Mouse (Mus musculus) limb, embryonic 14.5 days (tissue): ENCODE measurements around the gene Gm20521. TPM values are rescaled to one million over a fixed set of nuclear protein-coding genes. Genes with fewer than 3 reads are reported as not detected.

Source experiments
- ATAC-seq: fragments of 200-750 bp; cut with Nextera tagmentation; 2 replicates; pipeline ENCODE4 v1.8.0; 2017; ENCODE audit warnings: low read depth, moderate number of reproducible peaks, moderate TSS enrichment; ENCODE audit not compliant: low FRiP score
- DNase-seq: peaks from one replicate; pipeline ENCODE4 v3.0.0-alpha.2; 2015; ENCODE audit warnings: low spot score
- H3K27ac ChIP-seq: fragments of 300-500 bp; sonication (generic); replicated peaks from 2 replicates; pipeline ENCODE4 v1.5.1; 2014; ENCODE audit warnings: low read depth, mild to moderate bottlenecking, low read length, moderate library complexity, mixed read lengths
- H3K27me3 ChIP-seq: fragments of 300-500 bp; sonication (generic); 2 replicates; pipeline ENCODE4 v1.6.1; 2014; ENCODE audit warnings: low read length, mixed read lengths; ENCODE audit not compliant: control insufficient read depth, insufficient read depth
- H3K36me3 ChIP-seq: fragments of 300-500 bp; sonication (generic); 2 replicates; pipeline ENCODE4 v1.6.1; 2014; ENCODE audit warnings: mild to moderate bottlenecking, low read length, moderate library complexity, mixed read lengths; ENCODE audit not compliant: control insufficient read depth, insufficient read depth
- H3K4me1 ChIP-seq: fragments of 300-500 bp; sonication (generic); 2 replicates; pipeline ENCODE4 v1.6.1; 2014; ENCODE audit warnings: antibody characterized with exemption, low read length, mixed read lengths; ENCODE audit not compliant: control insufficient read depth, insufficient read depth
- H3K4me2 ChIP-seq: fragments of 300-500 bp; sonication (generic); replicated peaks from 2 replicates; pipeline ENCODE4 v1.6.1; 2014; ENCODE audit warnings: low read depth, mild to moderate bottlenecking, low read length, moderate library complexity; ENCODE audit not compliant: severe bottlenecking
- H3K4me3 ChIP-seq: fragments of 300-500 bp; sonication (generic); replicated peaks from 2 replicates; pipeline ENCODE4 v1.5.1; 2014; ENCODE audit warnings: low read length
- H3K9ac ChIP-seq: fragments of 300-500 bp; sonication (generic); 2 replicates; pipeline ENCODE4 v1.6.1; 2014; ENCODE audit warnings: mild to moderate bottlenecking, low read depth, low read length, moderate library complexity; ENCODE audit not compliant: severe bottlenecking
- H3K9me3 ChIP-seq: fragments of 300-500 bp; sonication (generic); 2 replicates; pipeline ENCODE4 v1.6.1; 2016; ENCODE audit warnings: low read length; ENCODE audit not compliant: control insufficient read depth
- POLR2A ChIP-seq: fragments of 200-500 bp; IDR thresholded peaks from 2 replicates; pipeline ENCODE4 v1.8.0; 2012; ENCODE audit warnings: inconsistent platforms, mild to moderate bottlenecking, moderate library complexity, borderline replicate concordance; ENCODE audit not compliant: insufficient read depth, insufficient read length; ENCODE audit errors: extremely low read depth
- WGBS: fragments of 180-500 bp; shearing (Covaris S2); extraction: QIAGEN DNeasy Blood & Tissue Kit; methylation state at CpG from one replicate; pipeline ENCODE4 v1.1.7; 2014; 5-methylcytosine and 5-hydroxymethylcytosine counted together
- polyA plus RNA-seq, 2 experiments: library from polyadenylated mRNA; depleted of rRNA in 1 of 2; stranded (reverse) in 1 of 2; unstranded in 1 of 2; fragments of >200 nt; fragmentation: Nextera tagmentation in 1 of 2; extraction: Ambion mirVana in 1 of 2; gene quantifications; 2 replicates each; pipeline versions ENCODE4 v1.2.1 to v1.2.3; 2012 to 2014

Gm20521 gene
- polyA plus RNA-seq, 2 experiments, result 0.16 TPM; not detected in 1

DNA sequence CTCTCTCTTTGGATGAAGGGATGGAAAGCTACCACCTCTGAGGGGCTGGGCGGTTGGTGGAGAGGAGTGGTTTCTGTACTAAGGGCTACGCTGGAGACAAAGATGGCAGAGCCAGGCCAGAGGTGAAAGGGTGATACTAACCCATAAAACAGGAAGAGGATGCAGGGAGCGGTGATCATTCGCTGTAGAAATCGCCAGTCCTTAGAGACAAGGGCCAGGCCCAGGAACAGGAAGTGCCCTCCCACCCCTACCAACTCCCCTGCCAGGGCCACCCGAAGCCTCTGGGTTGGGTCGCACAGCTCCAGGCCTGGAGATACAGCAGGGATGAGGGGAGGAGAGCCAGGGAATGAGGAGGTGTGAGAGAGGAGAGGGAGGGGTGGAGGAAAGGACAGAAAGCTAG lies 25.4 kb downstream of the Gm20521 start:
- Histone ChIP-seq H3K36me3 (peaks cover 65% of the 10 kb centered on the region), H3K4me3 (no peak overlapping the region), H3K27me3 (no peaks in the 10 kb centered on the region), H3K4me2 (no peak overlapping the region), H3K9me3 (no peaks in the 10 kb centered on the region), H3K27ac (no peak overlapping the region), H3K4me1 (peaks cover 13% of the 10 kb centered on the region), H3K9ac (no peak overlapping the region)
- DNase-seq, result no peak
- 81% methylated on average over 7 of the region's 7 CpGs for WGBS
- TF ChIP-seq POLR2A, result no peak
- ATAC-seq, result no peak

- peaks cover 61% of the 10 kb centered on the region for H3K36me3 ChIP-seq
- TF ChIP-seq POLR2A, result no peak
- H3K4me2 ChIP-seq, result peak overlapping the region; percentile 83
- H3K9me3 ChIP-seq, result no peaks in the 10 kb centered on the region
- ATAC-seq, result peak; percentile 51
- peak overlapping the region; percentile 95 for H3K9ac ChIP-seq
- peak overlapping the region; percentile 90 for H3K27ac ChIP-seq
- H3K27me3 ChIP-seq, result no peaks in the 10 kb centered on the region
- H3K4me1 ChIP-seq, result peaks cover 15% of the 10 kb centered on the region
- DNase-seq, result no peak
- peak overlapping the region; percentile 93 for H3K4me3 ChIP-seq
- WGBS, result 3% methylated on average over 36 of the region's 69 CpGs
Measured at GRCm38 (mm10) chr14:54912109-54912850, 29.0 kb downstream of the Gm20521 start.

GRCm38 (mm10) chr14:54912886-54913285 lies 29.6 kb downstream of the Gm20521 start, which contains the start of gene Slc22a17:
Slc22a17 (minus strand) TSS chr14:54913132.
- peak; percentile 93 for ATAC-seq
- no peaks in the 10 kb centered on the region for H3K9me3 ChIP-seq
- H3K27me3 ChIP-seq, result no peaks in the 10 kb centered on the region
- peak within 1 kb of the TSS; percentile 83 for H3K4me2 ChIP-seq
- peak within 1 kb of the TSS; percentile 90 for H3K27ac ChIP-seq
- TF ChIP-seq POLR2A, result peak; percentile 98
- H3K4me3 ChIP-seq, result peak within 1 kb of the TSS; percentile 93
- peak; percentile 86 for DNase-seq
- H3K9ac ChIP-seq, result peak within 1 kb of the TSS; percentile 95
- H3K36me3 ChIP-seq, result peaks cover 61% of the 10 kb centered on the region
- H3K4me1 ChIP-seq, result peaks cover 15% of the 10 kb centered on the region
- under 1% methylated on average over 15 of the region's 28 CpGs for WGBS

GRCm38 (mm10) chr14:54913343-54913742 lies 30.1 kb downstream of the Gm20521 start:
- Histone ChIP-seq H3K4me1 (peaks cover 15% of the 10 kb centered on the region), H3K4me3 (peak overlapping the region; percentile 93), H3K36me3 (peaks cover 61% of the 10 kb centered on the region), H3K9ac (peak overlapping the region; percentile 95), H3K27me3 (no peaks in the 10 kb centered on the region), H3K9me3 (no peaks in the 10 kb centered on the region), H3K27ac (peak overlapping the region; percentile 71), H3K4me2 (peak overlapping the region; percentile 83)
- no peak for TF ChIP-seq POLR2A
- peak; percentile 12 for ATAC-seq
- WGBS, result 19% methylated on average over 10 of the region's 10 CpGs
- no peak for DNase-seq

DNA sequence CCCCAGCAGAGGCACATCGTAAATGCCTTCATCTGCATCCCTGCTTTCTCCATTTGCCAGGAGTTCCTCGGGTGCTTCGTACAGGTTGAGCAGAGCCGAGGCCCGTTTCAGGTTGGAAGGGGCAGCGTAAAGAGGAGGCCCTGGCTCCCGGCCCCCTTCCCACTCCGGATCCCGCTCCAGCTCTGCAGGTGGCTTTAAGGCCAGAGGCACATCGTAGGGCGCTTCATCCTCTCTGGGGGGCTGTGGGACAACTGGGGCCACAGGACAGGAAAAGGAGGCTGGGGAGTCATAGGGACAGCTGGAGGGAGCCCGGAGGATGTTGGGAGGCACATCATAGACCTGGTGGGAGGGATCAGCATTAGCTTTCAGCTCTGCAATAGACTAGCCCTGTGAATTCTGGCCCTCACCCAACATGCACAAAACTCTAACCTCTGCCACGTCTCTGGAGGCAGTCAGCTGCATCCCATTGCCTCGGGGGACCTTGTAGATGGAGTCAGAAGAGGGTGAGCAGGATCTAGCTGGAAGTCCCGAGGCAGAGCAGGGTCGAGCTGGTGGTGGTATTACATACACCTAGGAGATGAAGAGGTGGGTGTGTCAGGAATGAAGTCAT lies 36.9 kb downstream of the Gm20521 start:
- Histone ChIP-seq H3K4me1 (peaks cover 12% of the 10 kb centered on the region), H3K36me3 (peaks cover 71% of the 10 kb centered on the region), H3K27ac (no peak overlapping the region), H3K9ac (no peak overlapping the region), H3K4me3 (no peak overlapping the region), H3K4me2 (no peak overlapping the region), H3K27me3 (no peaks in the 10 kb centered on the region), H3K9me3 (peaks cover 6% of the 10 kb centered on the region)
- WGBS, result 89% methylated on average over 16 of the region's 16 CpGs
- ATAC-seq (no peak), DNase-seq (no peak)
- no peak for TF ChIP-seq POLR2A
